Mouse (Mus musculus) heart, postnatal 0 days (tissue): Measurements from ENCODE around the gene 4930503E14Rik. TPM values are rescaled to one million over a fixed set of nuclear protein-coding genes. Genes with fewer than 3 reads are reported as not detected.
"Not testable (repeated sequence)": the region's sequence is repeated elsewhere in the genome, so short reads cannot be mapped to it uniquely, and the experiment has no call there.

Experiments used
- ATAC-seq: fragments of 200-750 bp; cut with Nextera tagmentation; 2 replicates; pipeline ENCODE4 v1.8.0; 2017; ENCODE audit warnings: low read depth, moderate number of reproducible peaks, moderate library complexity; ENCODE audit not compliant: insufficient read depth
- DNase-seq: peaks from one replicate; pipeline ENCODE4 v3.0.0-alpha.2; 2016; ENCODE audit warnings: low spot score
- H3K27ac ChIP-seq: fragments of 300-500 bp; sonication (generic); 2 replicates; pipeline ENCODE4 v1.5.1; 2014; ENCODE audit warnings: low read depth, mild to moderate bottlenecking
- H3K27me3 ChIP-seq: fragments of 300-500 bp; sonication (generic); 2 replicates; pipeline ENCODE4 v1.6.1; 2014; ENCODE audit warnings: low read length, mixed read lengths; ENCODE audit not compliant: control insufficient read depth, insufficient read depth
- H3K36me3 ChIP-seq: fragments of 300-500 bp; sonication (generic); replicated peaks from 2 replicates; pipeline ENCODE4 v1.6.1; 2014; ENCODE audit warnings: low read length, mixed read lengths; ENCODE audit not compliant: control insufficient read depth, insufficient read depth
- H3K4me1 ChIP-seq: fragments of 300-500 bp; sonication (generic); 2 replicates; pipeline ENCODE4 v1.6.1; 2014; ENCODE audit warnings: antibody characterized with exemption; ENCODE audit not compliant: control insufficient read depth, insufficient read depth
- H3K4me2 ChIP-seq: fragments of 300-500 bp; sonication (generic); 2 replicates; pipeline ENCODE4 v1.6.1; 2014; ENCODE audit warnings: low read depth, mild to moderate bottlenecking, low read length, moderate library complexity
- H3K4me3 ChIP-seq: fragments of 300-500 bp; sonication (generic); 2 replicates; pipeline ENCODE4 v1.5.1; 2014; ENCODE audit warnings: low read depth, low read length
- H3K9ac ChIP-seq: fragments of 300-500 bp; sonication (generic); replicated peaks from 2 replicates; pipeline ENCODE4 v1.6.1; 2014; ENCODE audit warnings: low read depth, low read length, mixed read lengths
- H3K9me3 ChIP-seq: fragments of 300-500 bp; sonication (generic); replicated peaks from 2 replicates; pipeline ENCODE4 v1.6.1; 2016; ENCODE audit warnings: low read length; ENCODE audit not compliant: control insufficient read depth
- CTCF ChIP-seq: IDR thresholded peaks from 2 replicates; pipeline ENCODE4 v1.5.1; 2016; ENCODE audit warnings: antibody characterized with exemption, control low read depth, low read depth
- EP300 ChIP-seq: IDR thresholded peaks from 2 replicates; pipeline ENCODE4 v1.6.1; 2016; ENCODE audit warnings: antibody characterized with exemption, low read depth
- WGBS: fragments of 180-500 bp; shearing (Covaris S2); extraction: QIAGEN DNeasy Blood & Tissue Kit; methylation state at CpG from one replicate; pipeline ENCODE4 v1.1.7; 2014; 5-methylcytosine and 5-hydroxymethylcytosine counted together
- polyA plus RNA-seq: library from polyadenylated mRNA; unstranded; fragments of >200 nt; fragmentation: Nextera tagmentation; extraction: Ambion mirVana; gene quantifications from 2 replicates; pipeline ENCODE4 v1.2.1, GENCODE M21; 2015
- total RNA-seq: library from RNA; depleted of rRNA; stranded (reverse); fragments of >200 nt; gene quantifications from 2 replicates; pipeline ENCODE4 v1.2.3, GENCODE M21; 2014; ENCODE audit warnings: low replicate concordance; rRNA removed

The 4930503E14Rik gene
- total RNA-seq (not detected in 2 replicates), polyA plus RNA-seq (not detected in 2 replicates)

DNA sequence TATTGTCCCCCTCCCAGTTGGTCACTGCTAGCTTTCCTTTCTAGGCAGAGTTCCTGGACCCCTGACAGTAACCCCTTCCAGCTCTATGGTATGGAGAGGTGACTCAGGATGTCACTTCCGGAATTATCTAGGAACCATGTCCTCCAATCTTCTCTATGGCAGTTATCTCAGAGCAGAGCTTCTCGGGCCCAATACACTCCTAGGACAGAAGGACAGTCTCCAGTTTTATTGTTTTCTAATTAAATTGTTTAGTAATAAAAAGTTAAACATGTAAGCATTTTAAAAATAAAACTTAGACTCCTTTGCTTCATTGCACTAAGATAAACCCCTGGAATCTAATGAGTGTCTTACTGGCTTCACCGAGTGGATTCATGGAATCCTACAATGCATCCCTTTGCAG is at the start of gene 4930503E14Rik:
Gene 4930503E14Rik (minus strand): TSS at position 101 of the 400 bp plus-strand sequence.
- not testable (repeated sequence) for H3K4me2 ChIP-seq, H3K9ac ChIP-seq, H3K4me3 ChIP-seq, ATAC-seq, H3K9me3 ChIP-seq, H3K4me1 ChIP-seq, H3K36me3 ChIP-seq, DNase-seq, H3K27me3 ChIP-seq, H3K27ac ChIP-seq
- WGBS, result 72% methylated on average over 3 of the region's 3 CpGs

DNA sequence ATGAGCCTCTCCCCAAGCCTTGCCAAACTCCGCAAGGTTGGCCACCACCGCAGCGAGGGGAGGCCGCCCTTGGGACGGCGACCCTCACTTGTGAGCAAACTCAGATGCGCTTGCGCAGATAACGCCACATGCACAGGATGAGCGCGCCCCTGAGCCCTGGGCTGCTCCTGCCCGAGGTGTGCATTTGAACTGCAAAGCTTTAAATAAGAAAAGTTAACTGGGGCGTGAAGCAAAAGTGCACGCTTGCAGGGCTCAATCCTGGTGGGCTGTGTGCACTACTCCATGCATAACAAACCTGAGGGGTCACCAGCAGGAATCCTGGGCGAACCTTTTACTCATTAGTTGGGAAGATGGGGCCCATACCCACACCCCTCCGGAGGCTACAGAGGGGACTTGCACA is 35.0 kb upstream of the 4930503E14Rik start:
- no peaks in the 10 kb centered on the region; the same call in 1 of the 2 replicates for H3K9me3 ChIP-seq
- ATAC-seq (no peak), DNase-seq (no peak)
- no peak overlapping the region for H3K4me3 ChIP-seq
- no peak overlapping the region for H3K9ac ChIP-seq
- TF ChIP-seq EP300, result no peak
- TF ChIP-seq CTCF, result no peak
- WGBS, result 82% methylated on average over 16 of the region's 16 CpGs
- H3K27ac ChIP-seq, result no peak overlapping the region
- no peak overlapping the region for H3K4me2 ChIP-seq
- H3K4me1 ChIP-seq, result no peaks in the 10 kb centered on the region
- H3K36me3 ChIP-seq, result no peaks in the 10 kb centered on the region
- no peaks in the 10 kb centered on the region for H3K27me3 ChIP-seq

DNA sequence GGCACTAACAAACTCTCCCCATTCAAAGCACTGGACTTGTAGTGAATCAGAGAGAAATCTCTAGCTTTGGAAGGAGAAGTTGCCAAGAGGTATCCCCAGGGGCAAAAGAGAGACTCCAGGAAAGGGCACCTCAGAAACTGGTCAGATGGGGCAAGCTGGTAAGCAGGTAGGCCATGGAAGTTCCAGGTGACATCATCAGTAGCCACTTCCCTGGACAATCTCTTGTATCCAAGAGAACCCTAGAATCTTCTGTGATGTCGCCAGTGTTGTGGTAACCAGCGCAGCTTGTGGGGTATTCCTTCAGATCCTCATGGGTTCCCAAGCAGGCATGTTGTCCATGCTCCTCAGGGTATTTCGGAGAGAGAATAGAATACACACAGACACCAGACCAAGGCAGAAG is 15.7 kb downstream of the 4930503E14Rik start, which contains the start of gene Gm8212:
Gene Gm8212 (plus strand): TSS at position 301 of the 400 bp plus-strand sequence.
- H3K9ac ChIP-seq, H3K4me2 ChIP-seq: not testable (repeated sequence)
- 77% methylated on average over 1 of the region's 3 CpGs for WGBS

DNA sequence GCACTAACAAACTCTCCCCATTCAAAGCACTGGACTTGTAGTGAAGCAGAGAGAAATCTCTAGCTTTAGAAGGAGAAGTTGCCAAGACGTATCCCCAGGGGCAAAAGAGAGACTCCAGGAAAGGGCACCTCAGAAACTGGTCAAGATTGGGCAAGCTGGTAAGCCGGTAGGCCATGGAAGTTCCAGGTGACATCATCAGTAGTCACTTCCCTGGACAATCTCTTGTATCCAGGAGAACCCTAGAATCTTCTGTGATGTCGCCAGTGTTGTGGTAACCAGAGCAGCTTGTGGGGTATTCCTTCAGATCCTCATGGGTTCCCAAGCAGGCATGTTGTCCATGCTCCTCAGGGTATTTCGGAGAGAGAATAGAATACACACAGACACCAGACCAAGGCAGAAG is 89.5 kb downstream of the 4930503E14Rik start, which contains the start of gene Gm3327:
Gene Gm3327 (plus strand): TSS at position 301 of the 400 bp plus-strand sequence.
- 79% methylated on average over 3 of the region's 4 CpGs for WGBS
- not testable (repeated sequence) for H3K4me2 ChIP-seq, DNase-seq, H3K9ac ChIP-seq, H3K4me1 ChIP-seq, H3K36me3 ChIP-seq, H3K9me3 ChIP-seq, H3K27me3 ChIP-seq, H3K4me3 ChIP-seq, H3K27ac ChIP-seq, ATAC-seq

More for the DNA sequence above, 15.7 kb downstream of the 4930503E14Rik start, which contains the start of gene Gm8212:
- not testable (repeated sequence) for H3K9me3 ChIP-seq, H3K4me1 ChIP-seq, H3K4me3 ChIP-seq, H3K36me3 ChIP-seq, H3K27me3 ChIP-seq, DNase-seq, ATAC-seq, H3K27ac ChIP-seq

Other genes with a start within 250 kb of the 4930503E14Rik start
- gene Ang6, start 211.0 kb downstream of the 4930503E14Rik start, total RNA-seq, result not detected in 2 replicates
- gene Ang6, start 211.0 kb downstream of the 4930503E14Rik start, polyA plus RNA-seq, result not detected in 2 replicates
- not detected in 2 replicates for gene Ear2, start 110.6 kb downstream of the 4930503E14Rik start, total RNA-seq
- 0.38 and 0.45 TPM in 2 replicates for gene Ear2, start 110.6 kb downstream of the 4930503E14Rik start, polyA plus RNA-seq
- gene Gm3327, start 89.4 kb downstream of the 4930503E14Rik start, total RNA-seq, result not detected in 2 replicates
- gene Gm3327, start 89.4 kb downstream of the 4930503E14Rik start, polyA plus RNA-seq, result not detected in 2 replicates
- gene Gm8212, start 15.6 kb downstream of the 4930503E14Rik start, total RNA-seq, result not detected in 2 replicates
- gene Gm8212, start 15.6 kb downstream of the 4930503E14Rik start, polyA plus RNA-seq, result not detected in 2 replicates
- not detected in 2 replicates for gene Gm8220, start 72.3 kb upstream of the 4930503E14Rik start, total RNA-seq
- gene Gm8220, start 72.3 kb upstream of the 4930503E14Rik start, polyA plus RNA-seq, result not detected in 2 replicates
- not detected in 2 replicates for gene Gm5930, start 125.3 kb upstream of the 4930503E14Rik start, total RNA-seq
- not detected in 2 replicates for gene Gm5930, start 125.3 kb upstream of the 4930503E14Rik start, polyA plus RNA-seq
- gene Gm8229, start 152.1 kb upstream of the 4930503E14Rik start, total RNA-seq, result not detected in 2 replicates
- not detected in 2 replicates for gene Gm8229, start 152.1 kb upstream of the 4930503E14Rik start, polyA plus RNA-seq
- gene Gm3371, start 197.4 kb upstream of the 4930503E14Rik start, total RNA-seq, result not detected in 2 replicates
- gene Gm3371, start 197.4 kb upstream of the 4930503E14Rik start, polyA plus RNA-seq, result not detected in 2 replicates
- gene Gm8232, start 220.4 kb upstream of the 4930503E14Rik start, total RNA-seq, result not detected in 2 replicates
- not detected in 2 replicates for gene Gm8232, start 220.4 kb upstream of the 4930503E14Rik start, polyA plus RNA-seq